Comparison of ENCODE assay signal across 12 mouse cellular contexts in genomic region chr11:79669947-79670346, GRCm38 (mm10).
DNase-seq lines count a peak whose midpoint lies in the region; ATAC-seq and TF ChIP-seq lines count a peak whose summit lies in the region.
"Had no signal": no experiment of that assay in that cellular context is flagged by ENCODE, and none has a peak within 500 bp of the region (broad histone marks: within the 10 kb centered on the region; RNA-seq: fewer than 3 reads in every experiment).

No protein-coding gene starts in this region.

- H3K4me2 ChIP-seq in heart, embryonic 11.5 days: no peak overlapping the region
- no peak overlapping the region for H3K4me2 ChIP-seq in liver, embryonic 15.5 days
- no peak overlapping the region for H3K4me2 ChIP-seq in lung, postnatal 0 days (replicated peaks; ENCODE audit: low read depth, low read length)

- no peak for TF ChIP-seq CTCF in olfactory bulb, adult 2 months (IDR thresholded peaks at IDR 0.05; ENCODE audit: insufficient read depth, low read depth, low read length)
- TF ChIP-seq CTCF in lung, postnatal 0 days (IDR thresholded peaks at IDR 0.05): no peak

- intact Hi-C loops in heart, postnatal 25 days (cut with DNase I): no loop called here

- TF ChIP-seq POLR2A in olfactory bulb, adult 2 months (IDR thresholded peaks at IDR 0.05; ENCODE audit: insufficient read depth, low read depth, low read length): no peak

- no peak overlapping the region for H3K9ac ChIP-seq in heart, embryonic 11.5 days (ENCODE audit: low read depth, low read length)
- no peak overlapping the region for H3K9ac ChIP-seq in liver, embryonic 15.5 days
- H3K9ac ChIP-seq in lung, postnatal 0 days (replicated peaks; ENCODE audit: low read depth): no peak overlapping the region

- no peak for TF ChIP-seq EP300 in lung, postnatal 0 days (IDR thresholded peaks at IDR 0.05)

- 0 out of 2 replicates have a peak, but pooled peaks cover 2% of the 10 kb centered on the region for H3K27me3 ChIP-seq in heart, embryonic 11.5 days (ENCODE audit: control insufficient read depth, insufficient read depth, low read length)
- no peaks in the 10 kb centered on the region; the same call in 1 of the 2 replicates for H3K27me3 ChIP-seq in liver, embryonic 15.5 days
- H3K27me3 ChIP-seq in lung, postnatal 0 days (replicated peaks; ENCODE audit: insufficient read depth, low read length): no peaks in the 10 kb centered on the region

- no peak overlapping the region for H3K4me3 ChIP-seq in heart, embryonic 11.5 days (ENCODE audit: low read depth, low read length)
- no peak overlapping the region for H3K4me3 ChIP-seq in liver, embryonic 15.5 days (replicated peaks)
- H3K4me3 ChIP-seq in olfactory bulb, adult 2 months (ENCODE audit: insufficient read depth, low read depth, low read length): no peak overlapping the region
- H3K4me3 ChIP-seq in lung, postnatal 0 days (ENCODE audit: low read depth, low read length): no peak overlapping the region

- DNase-seq in heart, postnatal 25 days (ENCODE audit: low spot score): no peak
- DNase-seq in liver: no peak
- DNase-seq in forelimb bud, embryonic 11.5 days (ENCODE audit: low read depth, low spot score): peak; percentile 73
- DNase-seq in lung, postnatal 0 days (ENCODE audit: low spot score): no peak
- DNase-seq in adrenal gland, adult 18-20 months (ENCODE audit: low spot score in 2 of 2): no peak
- DNase-seq: cerebellum, adult 2 months; heart, adult 11 months had no signal

- H3K4me1 ChIP-seq in heart, embryonic 11.5 days (ENCODE audit: control insufficient read depth, insufficient read depth, low read length): peaks cover 3% of the 10 kb centered on the region; the same call in 1 of the 2 replicates
- peaks cover 41% of the 10 kb centered on the region for H3K4me1 ChIP-seq in liver, embryonic 15.5 days (replicated peaks)
- H3K4me1 ChIP-seq in olfactory bulb, adult 2 months (ENCODE audit: control insufficient read depth, insufficient read depth, low read length): peaks cover 81% of the 10 kb centered on the region
- peaks cover 3% of the 10 kb centered on the region; the same call in 1 of the 2 replicates for H3K4me1 ChIP-seq in lung, postnatal 0 days (ENCODE audit: insufficient read depth, low read depth, low read length)

- WGBS in heart, embryonic 11.5 days (ENCODE audit: insufficient replicate concordance): 12% methylated on average over 3 of the region's 3 CpGs
- 38% methylated on average over 3 of the region's 3 CpGs for WGBS in liver, embryonic 15.5 days (ENCODE audit: insufficient replicate concordance)
- 36% methylated on average over 3 of the region's 3 CpGs for WGBS in olfactory bulb, adult 2 months
- WGBS in lung, postnatal 0 days: 9% methylated on average over 3 of the region's 3 CpGs

- H3K9me3 ChIP-seq in heart, embryonic 11.5 days (replicated peaks; ENCODE audit: control insufficient read depth, low read length): no peaks in the 10 kb centered on the region
- H3K9me3 ChIP-seq in liver, embryonic 15.5 days (replicated peaks): no peaks in the 10 kb centered on the region
- no peaks in the 10 kb centered on the region for H3K9me3 ChIP-seq in lung, postnatal 0 days (ENCODE audit: low read length)

- H3K36me3 ChIP-seq in heart, embryonic 11.5 days (ENCODE audit: control insufficient read depth, insufficient read depth, low read length): no peaks in the 10 kb centered on the region
- no peaks in the 10 kb centered on the region for H3K36me3 ChIP-seq in liver, embryonic 15.5 days (replicated peaks)
- H3K36me3 ChIP-seq in lung, postnatal 0 days (ENCODE audit: insufficient read depth, low read length): no peaks in the 10 kb centered on the region

- no peak for ATAC-seq in heart, embryonic 11.5 days (replicated peaks; ENCODE audit: insufficient number of reproducible peaks, low FRiP score, low TSS enrichment)
- no peak for ATAC-seq in liver, embryonic 15.5 days (ENCODE audit: insufficient read depth)
- no peak for ATAC-seq in lung, postnatal 0 days
- ATAC-seq: forebrain, embryonic 14.5 days had no signal

- peak overlapping the region; percentile 3; the same call in 1 of the 2 replicates for H3K27ac ChIP-seq in heart, embryonic 11.5 days (ENCODE audit: low read depth, low read length)
- H3K27ac ChIP-seq in liver, embryonic 15.5 days (replicated peaks): 0 out of 2 replicates have a peak overlapping the region, but pooled peaks have one; percentile 24
- H3K27ac ChIP-seq in olfactory bulb, adult 2 months (ENCODE audit: insufficient read depth, low read depth, low read length): peak overlapping the region; percentile 99
- no peak overlapping the region for H3K27ac ChIP-seq in lung, postnatal 0 days (ENCODE audit: low read length)
- H3K27ac ChIP-seq: macrophage had no signal
